Mouse (Mus musculus) lung, embryonic 14.5 days (tissue): Measurements from ENCODE around the gene Exoc6. TPM values are rescaled to one million over a fixed set of nuclear protein-coding genes. Genes with fewer than 3 reads are reported as not detected.

Source experiments
- ATAC-seq: fragments of 200-750 bp; cut with Nextera tagmentation; 2 replicates; pipeline ENCODE4 v1.8.0; 2017; ENCODE audit warnings: mild to moderate bottlenecking, moderate TSS enrichment, moderate library complexity; ENCODE audit not compliant: insufficient read depth
- DNase-seq: peaks from one replicate; pipeline ENCODE4 v3.0.0-alpha.2; 2015
- H3K27ac ChIP-seq: fragments of 300-500 bp; sonication (generic); 2 replicates; pipeline ENCODE4 v1.5.1; 2014; ENCODE audit warnings: low read depth, mild to moderate bottlenecking, moderate library complexity
- H3K27me3 ChIP-seq: fragments of 300-500 bp; sonication (generic); 2 replicates; pipeline ENCODE4 v1.6.1; 2014; ENCODE audit warnings: low read length, control low read depth; ENCODE audit not compliant: insufficient read depth
- H3K36me3 ChIP-seq: fragments of 300-500 bp; sonication (generic); 2 replicates; pipeline ENCODE4 v1.6.1; 2014; ENCODE audit warnings: control low read depth; ENCODE audit not compliant: insufficient read depth
- H3K4me1 ChIP-seq: fragments of 300-500 bp; sonication (generic); 2 replicates; pipeline ENCODE4 v1.6.1; 2014; ENCODE audit warnings: antibody characterized with exemption, control low read depth; ENCODE audit not compliant: insufficient read depth
- H3K4me2 ChIP-seq: fragments of 300-500 bp; sonication (generic); 2 replicates; pipeline ENCODE4 v1.6.1; 2014; ENCODE audit warnings: mild to moderate bottlenecking
- H3K4me3 ChIP-seq: fragments of 300-500 bp; sonication (generic); 2 replicates; pipeline ENCODE4 v1.5.1; 2014; ENCODE audit warnings: low read depth, low read length
- H3K9ac ChIP-seq: fragments of 300-500 bp; sonication (generic); 2 replicates; pipeline ENCODE4 v1.6.1; 2014
- H3K9me3 ChIP-seq: fragments of 300-500 bp; sonication (generic); 2 replicates; pipeline ENCODE4 v1.6.1; 2016; ENCODE audit warnings: low read depth, low read length, control low read depth
- CTCF ChIP-seq: IDR thresholded peaks from 2 replicates; pipeline ENCODE4 v1.5.1; 2016; ENCODE audit warnings: antibody characterized with exemption, low read depth
- WGBS: fragments of 180-500 bp; shearing (Covaris S2); extraction: QIAGEN DNeasy Blood & Tissue Kit; methylation state at CpG from one replicate; pipeline ENCODE4 v1.1.7; 2014; 5-methylcytosine and 5-hydroxymethylcytosine counted together
- polyA plus RNA-seq: library from polyadenylated mRNA; unstranded; fragments of >200 nt; fragmentation: Nextera tagmentation; extraction: Ambion mirVana; gene quantifications from 2 replicates; pipeline ENCODE4 v1.2.1, GENCODE M21; 2014

Exoc6 gene
- polyA plus RNA-seq: 11.6 and 13.2 TPM in 2 replicates

DNA sequence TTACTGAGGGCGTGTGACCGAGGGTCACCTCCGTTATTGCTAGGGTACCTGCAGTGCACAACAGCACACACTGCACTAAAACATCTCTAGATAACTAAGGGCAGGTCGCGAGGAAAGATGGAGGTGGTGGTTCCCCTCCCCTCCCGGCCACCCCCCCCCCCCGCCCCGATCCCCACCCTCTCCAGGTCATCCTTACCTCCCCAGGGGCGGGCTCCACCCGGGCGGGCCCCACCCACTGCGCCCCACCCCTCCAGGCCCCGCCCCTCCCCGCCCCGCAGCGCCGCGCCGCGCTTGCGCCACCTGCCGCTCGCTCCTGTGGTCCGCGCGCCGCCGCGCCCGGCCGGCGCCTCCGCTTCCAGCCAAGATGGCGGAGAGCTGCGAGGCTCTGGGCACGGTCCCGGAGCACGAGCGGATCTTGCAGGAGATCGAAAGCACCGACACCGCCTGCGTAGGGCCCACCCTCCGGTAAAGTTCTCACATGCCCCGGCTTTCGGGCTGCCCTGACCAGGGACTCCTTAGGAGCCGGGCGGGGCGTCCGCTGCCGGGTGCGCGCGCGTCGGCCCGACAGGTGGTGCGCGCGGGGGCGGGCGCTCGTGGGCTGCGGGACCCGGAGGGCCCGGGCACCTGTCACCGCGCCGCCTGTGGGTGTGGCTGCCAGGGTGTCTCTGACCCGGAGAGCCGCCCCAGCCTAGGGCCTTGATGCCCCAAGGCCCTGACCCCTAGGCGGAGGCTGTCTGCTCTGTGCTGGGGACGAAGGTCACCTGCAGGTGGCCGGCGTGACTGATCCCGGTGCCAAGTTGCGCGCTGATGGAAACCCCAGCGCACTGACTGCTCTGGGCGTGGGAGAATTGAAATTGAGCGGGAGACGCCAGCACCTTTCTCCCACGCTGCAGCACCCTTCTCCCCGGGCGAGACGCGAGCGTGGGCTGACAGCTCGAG is at the start of gene Exoc6:
Gene Exoc6, plus strand, starts transcription at position 318 of the 939 bp plus-strand sequence.
- H3K4me2 ChIP-seq: peak within 1 kb of the TSS; percentile 94
- H3K9ac ChIP-seq: peak within 1 kb of the TSS; percentile 67
- no peaks in the 10 kb centered on the region for H3K4me1 ChIP-seq
- under 1% methylated on average over 72 of the region's 89 CpGs for WGBS
- ATAC-seq: peak; percentile 87
- peak within 1 kb of the TSS; percentile 63 for H3K27ac ChIP-seq
- peak within 1 kb of the TSS; percentile 79 for H3K4me3 ChIP-seq
- H3K9me3 ChIP-seq: no peaks in the 10 kb centered on the region
- no peaks in the 10 kb centered on the region for H3K36me3 ChIP-seq
- no peak for TF ChIP-seq CTCF
- peak; percentile 82 for DNase-seq
- H3K27me3 ChIP-seq: no peaks in the 10 kb centered on the region; the same call in 1 of the 2 replicates

DNA sequence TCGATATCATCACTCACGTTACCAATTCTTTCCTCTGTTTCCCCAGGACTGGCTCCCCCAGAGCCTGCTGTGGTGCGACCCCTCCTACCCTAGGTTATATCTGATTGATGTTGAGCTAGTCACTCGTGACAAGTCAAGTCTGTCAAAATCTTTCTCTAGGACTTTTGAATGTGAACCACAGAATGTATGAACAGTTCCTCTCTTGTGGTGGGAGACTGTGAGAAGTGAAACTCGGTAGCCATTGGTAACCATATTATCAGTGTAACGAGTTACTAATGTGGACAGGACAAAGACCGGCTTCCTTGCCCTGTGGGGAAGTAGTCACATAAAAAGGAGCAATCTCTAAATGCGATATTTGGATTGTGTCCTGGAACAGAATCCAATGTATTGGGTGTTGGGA is 47.2 kb upstream of the Exoc6 start:
- no peaks in the 10 kb centered on the region for H3K9me3 ChIP-seq
- WGBS: 81% methylated on average over 8 of the region's 8 CpGs
- H3K36me3 ChIP-seq: no peaks in the 10 kb centered on the region
- no peak overlapping the region for H3K9ac ChIP-seq
- ATAC-seq: no peak
- DNase-seq: no peak
- TF ChIP-seq CTCF: no peak
- no peaks in the 10 kb centered on the region for H3K4me1 ChIP-seq
- no peaks in the 10 kb centered on the region for H3K27me3 ChIP-seq
- no peak overlapping the region for H3K27ac ChIP-seq
- no peak overlapping the region for H3K4me3 ChIP-seq
- H3K4me2 ChIP-seq: no peak overlapping the region

DNA sequence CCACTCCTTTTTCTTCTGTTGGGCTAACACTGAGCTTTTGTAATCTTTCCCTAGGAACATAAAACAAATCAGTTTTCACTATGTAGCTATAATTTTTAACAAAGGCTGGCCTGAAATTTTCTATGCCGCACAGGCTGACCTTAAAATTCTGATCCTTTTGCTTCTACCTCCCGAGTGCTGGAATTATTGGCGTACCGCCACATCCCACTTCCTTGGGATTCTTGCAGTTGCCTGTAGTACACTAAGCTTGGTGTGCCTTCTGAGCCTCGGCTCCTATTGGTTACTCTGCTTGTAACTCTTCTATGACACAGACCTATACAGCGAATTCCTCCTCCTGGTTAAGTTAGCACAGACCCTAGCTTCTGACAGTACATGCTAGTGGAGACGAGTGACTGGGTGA is 44.2 kb upstream of the Exoc6 start:
- no peaks in the 10 kb centered on the region for H3K9me3 ChIP-seq
- ATAC-seq: no peak
- peak; percentile 65 for DNase-seq
- H3K4me1 ChIP-seq: no peaks in the 10 kb centered on the region
- H3K4me3 ChIP-seq: no peak overlapping the region
- no peak overlapping the region for H3K4me2 ChIP-seq
- TF ChIP-seq CTCF: no peak
- H3K9ac ChIP-seq: no peak overlapping the region
- WGBS: 52% methylated on average over 7 of the region's 7 CpGs
- no peak overlapping the region for H3K27ac ChIP-seq
- H3K36me3 ChIP-seq: no peaks in the 10 kb centered on the region
- no peaks in the 10 kb centered on the region for H3K27me3 ChIP-seq

DNA sequence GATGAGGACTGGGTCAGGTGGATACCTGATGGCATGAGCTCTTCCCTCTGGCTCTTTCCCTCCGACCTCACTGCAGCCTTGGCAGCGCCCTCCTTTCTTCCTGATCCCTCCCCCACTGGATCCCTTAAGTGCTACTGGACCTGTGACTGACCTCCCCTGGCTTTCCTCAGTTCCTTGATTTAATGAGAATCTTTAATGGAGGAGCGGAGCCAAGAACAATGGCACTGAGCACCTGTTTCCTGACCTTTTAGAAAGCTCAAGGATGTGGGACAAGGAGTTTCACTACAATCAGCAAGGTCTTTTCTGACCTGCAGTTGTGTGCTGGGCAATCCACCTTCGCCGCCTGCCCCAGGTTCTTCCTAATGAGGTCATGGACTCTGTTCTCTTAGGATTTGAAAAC is 43.6 kb upstream of the Exoc6 start:
- H3K9ac ChIP-seq: no peak overlapping the region
- peak; percentile 49 for DNase-seq
- no peak for TF ChIP-seq CTCF
- H3K36me3 ChIP-seq: no peaks in the 10 kb centered on the region
- H3K4me3 ChIP-seq: no peak overlapping the region
- H3K4me1 ChIP-seq: no peaks in the 10 kb centered on the region
- H3K27ac ChIP-seq: no peak overlapping the region
- no peak for ATAC-seq
- H3K4me2 ChIP-seq: no peak overlapping the region
- H3K9me3 ChIP-seq: no peaks in the 10 kb centered on the region
- no peaks in the 10 kb centered on the region for H3K27me3 ChIP-seq
- 55% methylated on average over 5 of the region's 5 CpGs for WGBS

DNA sequence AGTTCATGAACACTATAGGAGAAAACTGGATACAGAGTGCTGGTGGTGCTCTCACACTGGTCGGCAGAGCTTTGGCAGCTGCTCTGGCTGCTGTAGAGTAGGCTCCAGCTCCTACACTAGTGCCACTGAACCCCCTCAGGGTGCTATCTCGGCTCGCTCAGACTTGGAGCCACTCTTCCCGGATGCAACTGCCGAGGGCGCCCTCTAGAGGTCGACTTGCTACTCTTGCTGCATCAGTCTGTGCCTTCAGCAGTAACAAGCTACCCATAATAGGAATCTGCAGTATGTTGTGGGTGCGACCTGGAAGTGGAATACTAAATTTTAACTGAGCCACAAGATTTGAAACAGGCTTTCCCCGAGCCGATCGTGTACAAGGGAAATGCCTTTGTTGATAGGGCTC is 40.5 kb upstream of the Exoc6 start:
- 12% methylated on average over 11 of the region's 11 CpGs for WGBS
- Histone ChIP-seq H3K9me3 (no peaks in the 10 kb centered on the region), H3K4me3 (no peak overlapping the region), H3K9ac (no peak overlapping the region), H3K27ac (no peak overlapping the region), H3K27me3 (no peaks in the 10 kb centered on the region), H3K4me1 (no peaks in the 10 kb centered on the region), H3K4me2 (no peak overlapping the region), H3K36me3 (no peaks in the 10 kb centered on the region)
- peak; percentile 91 for DNase-seq
- ATAC-seq: peak; percentile 71; the same call in 1 of the 2 replicates
- peak; percentile 80 for TF ChIP-seq CTCF

DNA sequence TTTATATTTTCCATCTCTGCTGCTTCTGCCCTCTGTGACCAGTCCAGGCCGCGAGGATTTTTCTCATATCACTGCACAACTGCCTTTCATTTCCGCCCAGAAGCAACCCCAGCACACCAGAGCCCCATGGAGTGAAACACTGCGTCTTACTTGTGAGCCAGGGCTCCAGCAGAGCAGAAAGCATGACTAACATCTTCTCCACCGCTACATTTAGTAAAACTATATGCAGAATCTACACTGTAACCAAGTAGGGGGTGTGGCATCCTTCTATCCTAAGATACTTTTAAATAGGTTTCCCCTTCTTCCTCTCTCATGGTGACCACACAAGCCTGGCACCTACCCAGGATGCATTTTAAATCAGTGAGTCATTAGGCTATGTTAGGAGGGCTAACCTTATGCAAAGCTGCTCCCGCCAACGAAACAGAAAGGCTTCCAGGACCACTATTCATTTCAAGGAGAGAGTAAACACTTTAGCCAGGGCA is 35.4 kb upstream of the Exoc6 start:
- no peak overlapping the region for H3K4me2 ChIP-seq
- H3K9ac ChIP-seq: no peak overlapping the region
- no peaks in the 10 kb centered on the region for H3K9me3 ChIP-seq
- H3K27ac ChIP-seq: no peak overlapping the region
- no peaks in the 10 kb centered on the region for H3K4me1 ChIP-seq
- no peaks in the 10 kb centered on the region for H3K36me3 ChIP-seq
- WGBS: 44% methylated on average over 7 of the region's 7 CpGs
- no peak overlapping the region for H3K4me3 ChIP-seq
- DNase-seq (peak; percentile 54), ATAC-seq (no peak)
- H3K27me3 ChIP-seq: no peaks in the 10 kb centered on the region
- TF ChIP-seq CTCF: no peak

- ATAC-seq: no peak
- Histone ChIP-seq H3K27me3 (no peaks in the 10 kb centered on the region), H3K9me3 (no peaks in the 10 kb centered on the region), H3K9ac (no peak overlapping the region), H3K4me2 (no peak overlapping the region), H3K4me3 (no peak overlapping the region), H3K36me3 (no peaks in the 10 kb centered on the region), H3K4me1 (no peaks in the 10 kb centered on the region), H3K27ac (no peak overlapping the region)
- 34% methylated on average over 7 of the region's 7 CpGs for WGBS
- TF ChIP-seq CTCF: no peak
- DNase-seq: no peak
Measured at GRCm38 (mm10) chr19:37517419-37517818, 32.8 kb upstream of the Exoc6 start.
